21 mouse cellular contexts compared by ENCODE assay signal in genomic region chr2:6730860-6731259, GRCm38 (mm10).
DNase-seq lines count a peak whose midpoint lies in the region; ATAC-seq lines count a peak whose summit lies in the region.
"Had no signal": no experiment of that assay in that cellular context is flagged by ENCODE, and none has a peak within 500 bp of the region (broad histone marks: within the 10 kb centered on the region; RNA-seq: fewer than 3 reads in every experiment).

No protein-coding gene starts in this region.

- peaks cover 8% of the 10 kb centered on the region for H3K4me1 ChIP-seq in midbrain, embryonic 10.5 days
- H3K4me1 ChIP-seq: limb, embryonic 12.5 days; liver, embryonic 15.5 days had no signal

- H3K27me3 ChIP-seq in midbrain, embryonic 10.5 days (ENCODE audit: low read depth, poor library complexity, severe bottlenecking) = no peaks in the 10 kb centered on the region
- H3K27me3 ChIP-seq: heart, embryonic 15.5 days; limb, embryonic 12.5 days; liver, embryonic 15.5 days; Patski had no signal

- no peaks in the 10 kb centered on the region for H3K36me3 ChIP-seq in midbrain, embryonic 10.5 days
- H3K36me3 ChIP-seq: heart, embryonic 15.5 days; limb, embryonic 12.5 days; liver, embryonic 15.5 days had no signal

- no peaks in the 10 kb centered on the region for H3K9me3 ChIP-seq in midbrain, embryonic 10.5 days (replicated peaks)
- H3K9me3 ChIP-seq: heart, embryonic 15.5 days; limb, embryonic 12.5 days; liver, embryonic 15.5 days had no signal

- 68% methylated on average over 3 of the region's 3 CpGs for WGBS in midbrain, embryonic 10.5 days

- H3K27ac ChIP-seq in midbrain, embryonic 10.5 days (replicated peaks) = no peak overlapping the region
- H3K27ac ChIP-seq: heart, embryonic 15.5 days; hindbrain, postnatal 0 days; limb, embryonic 12.5 days; liver, embryonic 15.5 days; macrophage had no signal

- peak; percentile 21 to 41 for DNase-seq in cerebellum, postnatal 14 days
- DNase-seq in cerebellum, postnatal 4 days (ENCODE audit: low spot score in 2 of 2) = no peak
- DNase-seq in gastrocnemius, postnatal 14 days = peak; percentile 7
- no peak for DNase-seq in gastrocnemius, postnatal 10 days
- peak; percentile 19 for DNase-seq in ovary, postnatal 36 days (ENCODE audit: low spot score)
- DNase-seq in ovary, postnatal 10 days (ENCODE audit: low spot score) = no peak
- DNase-seq in midbrain, embryonic 10.5 days (ENCODE audit: low spot score) = no peak
- DNase-seq: kidney, adult 2 months; kidney, postnatal 14 days; layer of hippocampus, adult 9-11 months; midbrain, embryonic 14.5 days; spleen, adult 18-20 months; thymus, adult 18-20 months had no signal

- 0 out of 2 replicates have a peak, but pooled peaks have one; percentile 56 for ATAC-seq in neutrophil, adult 5-6 weeks (ENCODE audit: extremely low read depth, insufficient number of reproducible peaks, low FRiP score, poor library complexity, severe bottlenecking)
- ATAC-seq: activated CD4-positive, CD25-positive, alpha-beta regulatory T cell, adult 4 months; hindbrain, postnatal 0 days; Patski had no signal

- H3K4me3 ChIP-seq in midbrain, embryonic 10.5 days = no peak overlapping the region
- H3K4me3 ChIP-seq: heart, embryonic 15.5 days; limb, embryonic 12.5 days; liver, embryonic 15.5 days had no signal

- intact Hi-C loops in gastrocnemius, postnatal 14 days (cut with DNase I; ENCODE audit: low total_unique reads) = no loop called here

Comparison
In these comparisons a context has a peak if more than half of its experiments do, and no peak if none do; other contexts are left out.
1. DNase-seq: peak in cerebellum, postnatal 14 days (2 of 2), gastrocnemius, postnatal 14 days (single experiment) and ovary, postnatal 36 days (single experiment); none in cerebellum, postnatal 4 days (0 of 2), gastrocnemius, postnatal 10 days (single experiment), ovary, postnatal 10 days (single experiment) and midbrain, embryonic 10.5 days (single experiment).